Mouse (Mus musculus) midbrain, embryonic 14.5 days (tissue): ENCODE measurements around the gene Ndufs5. TPM values are rescaled to one million over a fixed set of nuclear protein-coding genes. Genes with fewer than 3 reads are reported as not detected.
A peak's percentile ranks its signal among the peaks of the same experiment; 100 is the strongest.

Experiments
- ATAC-seq: fragments of 200-750 bp; cut with Nextera tagmentation; 2 replicates; pipeline ENCODE4 v1.8.0; 2017; ENCODE audit warnings: moderate number of reproducible peaks, moderate library complexity; ENCODE audit not compliant: low FRiP score, low TSS enrichment
- DNase-seq: peaks from one replicate; pipeline ENCODE4 v3.0.0-alpha.2; 2015
- H3K27ac ChIP-seq: fragments of 300-500 bp; sonication (generic); replicated peaks from 2 replicates; pipeline ENCODE4 v1.5.1; 2014; ENCODE audit warnings: mild to moderate bottlenecking, low read depth, low read length, moderate library complexity
- H3K27me3 ChIP-seq: fragments of 300-500 bp; sonication (generic); 2 replicates; pipeline ENCODE4 v1.6.1; 2014; ENCODE audit warnings: low read length, control low read depth, mixed read lengths; ENCODE audit not compliant: control insufficient read depth, insufficient read depth
- H3K36me3 ChIP-seq: fragments of 300-500 bp; sonication (generic); 2 replicates; pipeline ENCODE4 v1.6.1; 2014; ENCODE audit warnings: low read length, control low read depth; ENCODE audit not compliant: control insufficient read depth, insufficient read depth
- H3K4me1 ChIP-seq: fragments of 300-500 bp; sonication (generic); 2 replicates; pipeline ENCODE4 v1.6.1; 2014; ENCODE audit warnings: mild to moderate bottlenecking, antibody characterized with exemption, low read length, control low read depth; ENCODE audit not compliant: control insufficient read depth, insufficient read depth
- H3K4me2 ChIP-seq: fragments of 300-500 bp; sonication (generic); 2 replicates; pipeline ENCODE4 v1.6.1; 2014; ENCODE audit warnings: mild to moderate bottlenecking, low read length, moderate library complexity
- H3K4me3 ChIP-seq: fragments of 300-500 bp; sonication (generic); replicated peaks from 2 replicates; pipeline ENCODE4 v1.5.1; 2014; ENCODE audit warnings: low read depth, low read length
- H3K9ac ChIP-seq: fragments of 300-500 bp; sonication (generic); replicated peaks from 2 replicates; pipeline ENCODE4 v1.6.1; 2014; ENCODE audit warnings: mild to moderate bottlenecking, low read length, moderate library complexity
- H3K9me3 ChIP-seq: fragments of 300-500 bp; sonication (generic); 2 replicates; pipeline ENCODE4 v1.6.1; 2016; ENCODE audit warnings: low read length, control low read depth, mixed read lengths; ENCODE audit not compliant: control insufficient read depth
- WGBS: fragments of 180-500 bp; shearing (Covaris S2); extraction: QIAGEN DNeasy Blood & Tissue Kit; methylation state at CpG from one replicate; pipeline ENCODE4 v1.1.7; 2014; 5-methylcytosine and 5-hydroxymethylcytosine counted together
- polyA plus RNA-seq: library from polyadenylated mRNA; unstranded; fragments of >200 nt; fragmentation: Nextera tagmentation; extraction: Ambion mirVana; gene quantifications from 2 replicates; pipeline ENCODE4 v1.2.1, GENCODE M21; 2014

The Ndufs5 gene
- polyA plus RNA-seq, 1 experiment from 2014 or later = 428 TPM

DNA sequence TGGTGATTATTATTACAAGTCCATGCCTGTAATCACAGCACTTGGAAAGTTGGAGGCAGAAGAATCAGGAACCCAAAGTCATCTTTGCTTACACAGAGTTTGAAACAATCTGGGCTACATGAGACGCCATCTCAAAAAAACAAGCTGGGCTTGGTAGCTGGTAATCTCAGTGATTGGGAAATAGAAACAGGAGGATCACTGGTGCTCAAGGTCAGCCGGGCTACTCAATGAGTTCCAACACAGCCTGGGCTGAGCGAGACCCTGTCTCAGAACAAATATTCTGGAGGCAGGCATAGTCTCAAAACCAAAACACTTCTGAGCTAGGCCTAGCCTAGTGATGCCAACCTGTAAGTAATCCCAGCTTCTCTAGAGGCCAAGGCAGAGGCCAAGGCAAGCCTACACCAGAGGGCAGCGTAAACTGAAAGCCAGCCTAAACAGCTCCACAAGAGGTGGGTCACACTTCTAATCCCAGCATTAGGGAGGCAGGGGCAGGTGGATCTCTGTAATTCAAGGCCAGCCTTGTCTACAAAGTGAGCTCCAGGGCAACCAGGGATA lies 27.3 kb upstream of the Ndufs5 start:
- H3K27ac ChIP-seq = no peak overlapping the region
- no peak for ATAC-seq
- WGBS = 95% methylated on average over 4 of the region's 4 CpGs
- no peak for DNase-seq
- H3K4me1 ChIP-seq = peaks cover 18% of the 10 kb centered on the region
- no peak overlapping the region for H3K4me3 ChIP-seq
- no peak overlapping the region for H3K9ac ChIP-seq
- no peaks in the 10 kb centered on the region for H3K27me3 ChIP-seq
- no peak overlapping the region for H3K4me2 ChIP-seq
- H3K36me3 ChIP-seq = peaks cover 29% of the 10 kb centered on the region
- H3K9me3 ChIP-seq = no peaks in the 10 kb centered on the region

DNA sequence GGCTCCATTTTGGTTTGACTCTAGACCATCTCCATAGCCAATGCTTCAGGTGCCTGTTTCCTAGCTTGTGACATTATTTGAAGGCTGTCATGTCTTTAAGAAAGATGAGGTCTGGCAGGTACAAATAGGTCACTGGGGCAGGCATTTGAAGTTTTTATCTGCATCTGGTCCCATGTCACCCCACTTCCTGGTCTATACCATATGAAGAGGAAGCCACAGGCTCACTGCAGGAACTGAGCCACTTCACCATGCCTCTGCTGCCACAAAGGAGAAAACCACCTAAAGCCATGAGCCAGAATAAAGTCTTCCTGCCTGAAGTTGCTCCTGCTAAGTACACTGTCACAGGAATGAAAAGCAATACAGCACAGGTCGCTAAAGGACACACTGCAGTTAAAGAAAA lies 24.9 kb upstream of the Ndufs5 start:
- Histone ChIP-seq H3K9me3 (no peaks in the 10 kb centered on the region), H3K36me3 (peaks cover 53% of the 10 kb centered on the region), H3K27ac (no peak overlapping the region), H3K27me3 (no peaks in the 10 kb centered on the region), H3K4me1 (peaks cover 8% of the 10 kb centered on the region; the same call in 1 of the 2 replicates), H3K9ac (no peak overlapping the region), H3K4me2 (no peak overlapping the region), H3K4me3 (no peak overlapping the region)
- WGBS = 97% methylated on average over 1 of the region's 1 CpGs
- DNase-seq (no peak), ATAC-seq (no peak)

DNA sequence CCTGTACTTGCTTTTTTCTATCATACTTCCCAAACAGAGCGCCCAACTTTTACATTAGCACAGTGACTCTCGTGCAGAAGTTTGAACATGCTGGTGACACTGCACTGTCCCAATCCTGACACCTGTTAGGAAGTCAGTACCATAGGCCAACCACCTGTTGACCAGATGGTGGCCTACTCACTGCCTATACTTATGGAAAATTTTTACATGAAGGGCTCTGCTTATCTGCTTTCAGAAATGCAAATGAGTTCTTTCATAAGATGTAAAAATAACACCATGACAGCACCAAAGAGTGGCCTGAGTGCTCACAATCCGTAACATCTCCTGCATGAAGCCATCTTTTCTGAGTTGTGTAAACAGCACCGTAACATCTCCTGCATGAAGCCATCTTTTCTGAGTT lies 20.7 kb upstream of the Ndufs5 start:
- Histone ChIP-seq H3K4me3 (no peak overlapping the region), H3K4me2 (no peak overlapping the region), H3K4me1 (no peaks in the 10 kb centered on the region), H3K9ac (no peak overlapping the region), H3K27ac (no peak overlapping the region), H3K36me3 (peaks cover 79% of the 10 kb centered on the region), H3K9me3 (no peaks in the 10 kb centered on the region), H3K27me3 (no peaks in the 10 kb centered on the region)
- ATAC-seq (no peak), DNase-seq (no peak)
- 97% methylated on average over 4 of the region's 4 CpGs for WGBS

DNA sequence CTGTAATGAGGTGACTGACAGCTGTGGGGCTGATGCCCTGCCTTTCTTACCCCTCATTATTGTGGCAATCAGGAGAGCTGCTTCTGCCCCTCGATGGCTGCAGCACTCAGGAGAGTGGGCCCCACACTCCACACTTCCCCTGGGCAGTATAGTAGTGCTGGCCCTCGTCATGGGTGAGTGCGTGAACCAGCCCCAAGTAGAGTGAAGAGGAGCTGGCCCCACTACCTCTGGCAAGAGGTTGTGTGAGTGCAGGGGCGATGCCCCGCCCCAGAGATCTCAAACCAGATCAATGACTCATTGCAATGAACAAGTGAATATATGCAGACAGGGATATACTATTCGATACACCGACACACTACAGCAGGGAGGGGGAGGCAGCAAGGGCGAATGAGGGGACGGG lies 15.5 kb upstream of the Ndufs5 start:
- Histone ChIP-seq H3K27me3 (no peaks in the 10 kb centered on the region), H3K27ac (no peak overlapping the region), H3K9ac (no peak overlapping the region), H3K4me2 (no peak overlapping the region), H3K9me3 (no peaks in the 10 kb centered on the region), H3K4me3 (no peak overlapping the region), H3K4me1 (no peaks in the 10 kb centered on the region), H3K36me3 (peaks cover 54% of the 10 kb centered on the region)
- ATAC-seq (no peak), DNase-seq (no peak)
- WGBS = 95% methylated on average over 9 of the region's 9 CpGs

DNA sequence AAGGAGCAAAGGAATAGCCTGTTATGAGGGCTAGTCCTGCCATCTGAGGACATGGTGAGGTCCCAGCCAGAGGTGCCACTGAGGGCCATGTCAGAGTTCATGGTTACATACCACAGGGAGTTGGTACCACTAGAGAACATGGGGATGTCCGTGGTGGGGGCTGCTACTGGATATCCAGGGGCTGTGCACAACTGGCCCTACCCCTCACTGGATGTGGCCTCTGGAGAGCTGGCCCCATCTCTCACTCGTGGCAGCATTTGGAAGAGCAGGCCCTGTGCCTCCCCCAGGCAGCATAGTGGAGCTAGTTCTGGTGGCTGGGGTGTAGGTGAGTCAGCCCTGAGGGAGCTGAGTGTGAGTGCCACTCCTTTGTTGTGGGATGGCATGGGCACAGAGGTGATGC lies 14.9 kb upstream of the Ndufs5 start:
- H3K9me3 ChIP-seq = no peaks in the 10 kb centered on the region
- no peak overlapping the region for H3K4me2 ChIP-seq
- DNase-seq (no peak), ATAC-seq (no peak)
- peaks cover 47% of the 10 kb centered on the region for H3K36me3 ChIP-seq
- no peak overlapping the region for H3K9ac ChIP-seq
- no peak overlapping the region for H3K27ac ChIP-seq
- 92% methylated on average over 2 of the region's 2 CpGs for WGBS
- no peak overlapping the region for H3K4me3 ChIP-seq
- H3K27me3 ChIP-seq = no peaks in the 10 kb centered on the region
- H3K4me1 ChIP-seq = no peaks in the 10 kb centered on the region

DNA sequence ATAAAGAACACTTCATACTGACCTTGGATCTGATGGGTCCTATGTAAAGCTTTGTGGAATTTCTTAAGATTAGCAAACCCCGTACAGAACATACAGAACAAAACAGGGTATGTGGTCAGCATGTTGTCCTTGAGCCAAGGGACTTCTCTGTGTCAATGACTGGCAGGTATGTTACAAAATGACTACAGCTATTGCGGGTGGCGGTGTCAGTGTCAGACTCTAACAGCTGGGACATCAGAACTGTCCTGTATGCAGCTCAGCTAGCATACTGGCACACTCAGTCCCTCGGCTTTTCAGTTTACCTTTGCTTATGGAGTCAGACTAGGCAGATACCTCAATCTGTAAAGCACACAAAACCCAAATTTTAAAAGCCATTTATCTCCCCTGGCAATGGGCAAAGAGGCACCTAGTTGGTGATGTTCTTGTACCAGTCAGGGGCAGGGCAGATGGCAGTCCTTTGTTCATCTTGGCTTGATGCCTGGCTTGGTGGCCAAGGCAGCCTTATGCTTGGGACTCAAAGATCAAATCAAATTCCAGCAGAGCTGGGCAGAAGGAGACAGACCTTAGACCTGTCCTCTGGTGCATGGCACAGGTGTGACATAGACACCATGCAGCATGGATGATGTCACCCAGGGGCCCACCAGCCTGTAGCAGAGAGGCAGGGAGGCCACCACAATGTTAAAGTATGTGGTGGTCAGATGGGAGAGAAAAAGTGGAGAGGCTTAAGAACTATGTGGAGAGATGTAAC lies 14.3 kb upstream of the Ndufs5 start:
- Histone ChIP-seq H3K36me3 (peaks cover 42% of the 10 kb centered on the region), H3K27me3 (no peaks in the 10 kb centered on the region), H3K9me3 (no peaks in the 10 kb centered on the region), H3K9ac (no peak overlapping the region), H3K4me1 (no peaks in the 10 kb centered on the region), H3K27ac (no peak overlapping the region), H3K4me2 (no peak overlapping the region), H3K4me3 (no peak overlapping the region)
- ATAC-seq (no peak), DNase-seq (no peak)
- WGBS = 96% methylated on average over 4 of the region's 4 CpGs

DNA sequence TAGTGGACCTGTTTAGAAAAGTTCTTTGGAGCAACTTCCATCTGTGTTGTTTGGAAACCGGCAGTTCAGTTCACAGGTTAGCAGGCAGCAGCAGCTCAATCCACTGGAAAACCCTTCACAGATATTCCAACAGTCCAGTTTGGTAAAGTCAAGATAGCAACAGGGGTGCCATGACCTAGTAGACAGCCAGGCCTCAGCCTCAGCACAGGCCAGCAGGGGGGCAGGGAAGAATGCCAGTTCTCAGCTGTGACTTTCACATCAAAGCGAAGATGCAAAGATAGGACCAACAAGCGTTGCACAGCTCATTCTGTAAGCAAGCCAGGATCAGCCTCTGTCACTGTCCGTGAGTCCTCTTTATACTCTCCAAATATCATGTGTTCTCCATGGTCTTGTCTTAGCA lies 3.8 kb upstream of the Ndufs5 start:
- Histone ChIP-seq H3K36me3 (no peaks in the 10 kb centered on the region), H3K4me2 (no peak overlapping the region), H3K9me3 (no peaks in the 10 kb centered on the region), H3K27me3 (no peaks in the 10 kb centered on the region), H3K27ac (no peak overlapping the region), H3K4me1 (0 out of 2 replicates have a peak, but pooled peaks cover 5% of the 10 kb centered on the region), H3K9ac (no peak overlapping the region), H3K4me3 (no peak overlapping the region)
- 87% methylated on average over 4 of the region's 4 CpGs for WGBS
- no peak for ATAC-seq
- DNase-seq = no peak

DNA sequence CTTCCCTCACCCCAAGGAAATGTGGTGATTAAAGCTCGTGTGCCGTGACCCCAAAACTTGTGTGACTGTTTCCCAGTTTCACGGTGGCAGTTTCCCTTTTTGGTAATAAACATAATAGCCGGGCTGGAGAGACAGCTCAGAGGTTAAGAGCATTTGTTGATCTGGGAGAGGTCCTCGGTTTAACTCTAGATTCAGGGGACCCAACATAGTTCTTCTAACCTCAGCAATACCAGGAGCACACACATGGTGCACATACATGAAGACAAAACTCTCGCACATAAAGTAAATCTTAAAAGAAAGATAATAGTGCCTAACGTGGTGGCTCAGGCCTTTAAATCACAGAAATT lies 405 bp upstream of the Ndufs5 start:
- Histone ChIP-seq H3K27me3 (no peaks in the 10 kb centered on the region), H3K4me2 (peak overlapping the region; percentile 72), H3K4me3 (peak overlapping the region; percentile 79), H3K9me3 (no peaks in the 10 kb centered on the region), H3K4me1 (0 out of 2 replicates have a peak, but pooled peaks cover 5% of the 10 kb centered on the region), H3K27ac (peak overlapping the region; percentile 55; the same call in 1 of the 2 replicates), H3K9ac (peak overlapping the region; percentile 47; the same call in 1 of the 2 replicates), H3K36me3 (peaks cover 18% of the 10 kb centered on the region)
- no peak for DNase-seq
- ATAC-seq = 0 out of 2 replicates have a peak, but pooled peaks have one; percentile 2
- WGBS = 31% methylated on average over 7 of the region's 7 CpGs

DNA sequence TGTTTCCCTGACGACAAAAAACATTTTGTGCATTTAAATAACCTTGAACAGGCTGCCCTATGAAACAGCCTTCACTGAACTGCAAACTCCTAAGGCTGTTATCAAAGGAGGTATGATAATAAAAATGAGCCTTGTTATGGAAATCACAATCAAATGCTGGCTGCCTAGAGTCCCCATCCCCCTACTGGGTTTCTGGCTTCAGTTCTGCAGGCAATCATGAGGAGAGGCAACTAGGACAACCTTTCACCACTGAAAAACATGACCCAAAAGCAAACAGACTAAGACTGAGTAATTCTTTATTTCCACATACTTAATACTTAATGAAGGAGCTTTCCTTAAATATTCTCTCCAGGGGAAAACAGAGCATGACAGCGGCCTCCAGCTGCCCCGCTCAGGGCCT lies 5.6 kb downstream of the Ndufs5 start:
- Histone ChIP-seq H3K27ac (no peak overlapping the region), H3K4me1 (0 out of 2 replicates have a peak, but pooled peaks cover 4% of the 10 kb centered on the region), H3K4me3 (no peak overlapping the region), H3K36me3 (peaks cover 28% of the 10 kb centered on the region), H3K4me2 (no peak overlapping the region), H3K9me3 (no peaks in the 10 kb centered on the region), H3K9ac (no peak overlapping the region), H3K27me3 (no peaks in the 10 kb centered on the region)
- WGBS = 90% methylated on average over 1 of the region's 3 CpGs
- ATAC-seq (no peak), DNase-seq (no peak)
